Mouse (Mus musculus): ENCODE measurements at regions not wholly inside any gene's neighbourhood (a gene's known extent, or its start where the extent isn't known, plus 50 kb on each side); places are given as distances from the start of the nearest gene placed in this dataset.

DNA sequence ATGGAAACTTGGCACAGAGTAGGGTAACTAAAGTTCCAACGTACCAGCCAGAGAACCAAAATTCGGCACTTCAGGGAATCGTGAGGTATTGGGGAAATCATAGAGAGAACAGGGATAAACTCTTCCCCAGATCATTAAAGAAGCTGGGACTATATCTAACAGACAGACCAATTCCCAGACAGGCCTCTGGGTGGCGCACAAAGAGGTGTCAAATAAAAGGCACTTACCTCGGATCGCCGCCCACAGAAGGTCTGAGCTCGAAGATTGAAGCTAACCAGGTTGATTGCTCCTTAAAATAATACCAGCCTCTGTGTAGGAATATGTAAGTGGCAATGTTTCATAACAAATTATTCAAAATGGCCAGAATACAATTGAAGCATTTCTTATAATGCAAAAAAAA is 151.2 kb downstream of the CK137956 start:
- Histone ChIP-seq H3K27me3 (no peaks in the 10 kb centered on the region), H3K4me1 (no peaks in the 10 kb centered on the region), H3K4me2 (replicated peaks) (no peak overlapping the region), H3K9ac (no peak overlapping the region), H3K9me3 (no peaks in the 10 kb centered on the region), H3K36me3 (no peaks in the 10 kb centered on the region), H3K27ac (no peak overlapping the region), H3K4me3 (no peak overlapping the region)
- 75% methylated on average over 8 of the region's 8 CpGs for WGBS
- ATAC-seq (ENCODE audit: insufficient number of reproducible peaks, insufficient read depth, low FRiP score, low TSS enrichment) = no peak

DNA sequence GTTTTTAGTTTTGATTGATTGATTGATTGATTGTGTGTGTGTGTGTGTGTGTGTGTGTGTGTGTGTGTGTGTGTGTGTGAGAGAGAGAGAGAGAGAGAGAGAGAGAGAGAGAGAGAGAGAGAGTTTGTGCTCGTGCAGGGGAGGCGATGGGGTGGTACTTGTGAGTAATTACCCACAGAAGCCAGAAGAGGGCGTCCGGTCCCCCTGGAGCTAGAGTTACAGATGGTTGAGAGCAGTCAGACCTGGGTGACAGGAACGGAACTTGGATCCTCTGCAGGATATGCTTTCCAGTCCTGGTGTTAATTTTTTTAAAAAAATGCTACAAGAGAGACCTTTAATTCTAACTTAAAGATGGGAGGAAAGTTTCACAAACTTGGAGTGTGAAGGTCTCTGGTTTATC is 151.7 kb downstream of the CK137956 start:
- no peak overlapping the region for H3K4me3 ChIP-seq
- H3K4me2 ChIP-seq (replicated peaks) = no peak overlapping the region
- no peak overlapping the region for H3K9ac ChIP-seq
- H3K9me3 ChIP-seq = no peaks in the 10 kb centered on the region
- H3K27me3 ChIP-seq = no peaks in the 10 kb centered on the region
- H3K4me1 ChIP-seq = no peaks in the 10 kb centered on the region
- 73% methylated on average over 5 of the region's 5 CpGs for WGBS
- no peak for ATAC-seq (ENCODE audit: insufficient number of reproducible peaks, insufficient read depth, low FRiP score, low TSS enrichment)
- H3K36me3 ChIP-seq = no peaks in the 10 kb centered on the region
- no peak overlapping the region for H3K27ac ChIP-seq

- no peaks in the 10 kb centered on the region for H3K36me3 ChIP-seq
- H3K4me3 ChIP-seq = no peak overlapping the region
- 91% methylated on average over 6 of the region's 6 CpGs for WGBS
- no peaks in the 10 kb centered on the region for H3K9me3 ChIP-seq
- H3K27me3 ChIP-seq = no peaks in the 10 kb centered on the region
- no peaks in the 10 kb centered on the region for H3K4me1 ChIP-seq
- H3K9ac ChIP-seq = no peak overlapping the region
- ATAC-seq (ENCODE audit: insufficient number of reproducible peaks, insufficient read depth, low FRiP score, low TSS enrichment) = no peak
- H3K4me2 ChIP-seq (replicated peaks) = no peak overlapping the region
- no peak overlapping the region for H3K27ac ChIP-seq
These were observed 156.1 kb downstream of the CK137956 start for GRCm38 (mm10) chr4:127814631-127815030.

DNA sequence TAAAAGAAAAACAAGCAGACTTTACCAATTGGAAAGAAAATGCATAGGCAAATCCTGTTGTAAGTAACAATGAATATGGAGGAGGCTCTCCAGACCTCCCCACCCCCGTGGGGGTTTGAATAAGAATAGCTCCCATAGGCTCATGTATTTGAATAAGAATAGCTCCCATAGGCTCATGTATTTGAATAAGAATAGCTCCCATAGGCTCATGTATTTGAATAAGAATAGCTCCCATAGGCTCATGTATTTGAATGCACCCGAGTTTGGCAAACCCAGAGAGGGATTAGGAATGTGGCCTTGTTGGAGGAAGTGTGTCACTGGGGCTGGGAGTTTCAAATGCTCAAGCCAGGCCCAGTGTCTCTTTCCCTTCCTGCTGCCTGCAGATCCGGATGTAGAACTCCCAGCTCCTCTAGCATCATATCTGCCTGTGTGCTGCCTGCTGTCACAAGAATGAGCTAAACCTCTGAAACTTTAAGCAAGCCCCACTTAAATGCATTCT is 158.7 kb downstream of the CK137956 start:
- WGBS = 83% methylated on average over 3 of the region's 3 CpGs
- Histone ChIP-seq H3K9ac (no peak overlapping the region), H3K4me3 (no peak overlapping the region), H3K36me3 (no peaks in the 10 kb centered on the region), H3K9me3 (no peaks in the 10 kb centered on the region), H3K4me2 (replicated peaks) (no peak overlapping the region), H3K27me3 (no peaks in the 10 kb centered on the region), H3K4me1 (no peaks in the 10 kb centered on the region), H3K27ac (no peak overlapping the region)
- no peak for ATAC-seq (ENCODE audit: insufficient number of reproducible peaks, insufficient read depth, low FRiP score, low TSS enrichment)

DNA sequence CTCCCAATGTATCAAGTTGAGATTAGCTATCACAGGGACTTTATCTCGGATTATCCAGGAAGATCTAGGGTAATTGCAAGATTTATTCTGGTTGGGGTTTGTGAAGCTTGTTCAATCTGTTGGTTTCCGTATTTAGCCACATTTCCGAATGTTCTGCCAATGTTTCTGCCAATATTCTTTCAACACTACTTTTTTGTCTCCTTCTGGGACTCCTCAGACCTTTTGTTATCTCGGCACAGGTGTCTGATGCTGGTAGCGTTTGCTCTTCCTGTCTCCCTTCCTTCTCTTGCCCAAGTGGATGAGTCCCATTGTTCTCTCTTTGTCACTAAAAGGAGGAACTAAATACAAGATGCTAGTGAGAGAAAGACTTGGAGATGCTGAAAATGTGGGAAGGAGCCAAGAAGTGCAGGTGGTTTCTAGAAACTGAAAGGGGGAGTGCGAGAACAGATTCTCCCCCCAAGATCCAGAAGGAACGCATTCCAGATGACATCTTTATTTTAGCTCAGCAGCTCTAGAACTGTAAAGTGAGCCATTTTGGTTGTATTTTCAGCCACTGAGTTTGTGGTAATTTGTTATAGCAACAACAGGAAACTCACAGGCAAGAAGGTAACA is 159.7 kb downstream of the CK137956 start:
- Histone ChIP-seq H3K27me3 (no peaks in the 10 kb centered on the region), H3K4me3 (no peak overlapping the region), H3K9ac (no peak overlapping the region), H3K4me2 (replicated peaks) (no peak overlapping the region), H3K36me3 (no peaks in the 10 kb centered on the region), H3K4me1 (no peaks in the 10 kb centered on the region), H3K9me3 (no peaks in the 10 kb centered on the region), H3K27ac (no peak overlapping the region)
- WGBS = 88% methylated on average over 7 of the region's 7 CpGs
- no peak for ATAC-seq (ENCODE audit: insufficient number of reproducible peaks, insufficient read depth, low FRiP score, low TSS enrichment)

GRCm38 (mm10) chr4:127809006-127809405 is 161.7 kb downstream of the CK137956 start:
- no peak for ATAC-seq (ENCODE audit: insufficient number of reproducible peaks, insufficient read depth, low FRiP score, low TSS enrichment)
- H3K4me1 ChIP-seq = no peaks in the 10 kb centered on the region
- no peaks in the 10 kb centered on the region for H3K27me3 ChIP-seq
- no peak overlapping the region for H3K27ac ChIP-seq
- H3K4me2 ChIP-seq (replicated peaks) = no peak overlapping the region
- H3K4me3 ChIP-seq = no peak overlapping the region
- H3K9me3 ChIP-seq = no peaks in the 10 kb centered on the region
- 69% methylated on average over 6 of the region's 6 CpGs for WGBS
- no peak overlapping the region for H3K9ac ChIP-seq
- no peaks in the 10 kb centered on the region for H3K36me3 ChIP-seq

- Histone ChIP-seq H3K27me3 (no peaks in the 10 kb centered on the region), H3K4me3 (no peak overlapping the region), H3K36me3 (no peaks in the 10 kb centered on the region), H3K4me1 (no peaks in the 10 kb centered on the region), H3K4me2 (replicated peaks) (no peak overlapping the region), H3K27ac (no peak overlapping the region), H3K9me3 (no peaks in the 10 kb centered on the region), H3K9ac (no peak overlapping the region)
- WGBS = 85% methylated on average over 12 of the region's 12 CpGs
- no peak for ATAC-seq (ENCODE audit: insufficient number of reproducible peaks, insufficient read depth, low FRiP score, low TSS enrichment)
These were observed 181.5 kb downstream of the CK137956 start for GRCm38 (mm10) chr4:127789206-127789605.

- Histone ChIP-seq H3K36me3 (no peaks in the 10 kb centered on the region), H3K9ac (no peak overlapping the region), H3K9me3 (no peaks in the 10 kb centered on the region), H3K27me3 (no peaks in the 10 kb centered on the region), H3K27ac (no peak overlapping the region), H3K4me3 (no peak overlapping the region), H3K4me1 (no peaks in the 10 kb centered on the region), H3K4me2 (replicated peaks) (no peak overlapping the region)
- no peak for ATAC-seq (ENCODE audit: insufficient number of reproducible peaks, insufficient read depth, low FRiP score, low TSS enrichment)
- WGBS = 84% methylated on average over 3 of the region's 3 CpGs
These were observed 185.0 kb downstream of the CK137956 start for GRCm38 (mm10) chr4:127785786-127786185.

GRCm38 (mm10) chr4:127771966-127772500 is 198.7 kb downstream of the CK137956 start:
- no peak for ATAC-seq (ENCODE audit: insufficient number of reproducible peaks, insufficient read depth, low FRiP score, low TSS enrichment)
- H3K4me2 ChIP-seq (replicated peaks) = no peak overlapping the region
- H3K36me3 ChIP-seq = no peaks in the 10 kb centered on the region
- WGBS = 47% methylated on average over 5 of the region's 5 CpGs
- no peaks in the 10 kb centered on the region for H3K4me1 ChIP-seq
- H3K9ac ChIP-seq = no peak overlapping the region
- no peak overlapping the region for H3K4me3 ChIP-seq
- H3K27ac ChIP-seq = no peak overlapping the region
- no peaks in the 10 kb centered on the region for H3K9me3 ChIP-seq
- H3K27me3 ChIP-seq = no peaks in the 10 kb centered on the region

DNA sequence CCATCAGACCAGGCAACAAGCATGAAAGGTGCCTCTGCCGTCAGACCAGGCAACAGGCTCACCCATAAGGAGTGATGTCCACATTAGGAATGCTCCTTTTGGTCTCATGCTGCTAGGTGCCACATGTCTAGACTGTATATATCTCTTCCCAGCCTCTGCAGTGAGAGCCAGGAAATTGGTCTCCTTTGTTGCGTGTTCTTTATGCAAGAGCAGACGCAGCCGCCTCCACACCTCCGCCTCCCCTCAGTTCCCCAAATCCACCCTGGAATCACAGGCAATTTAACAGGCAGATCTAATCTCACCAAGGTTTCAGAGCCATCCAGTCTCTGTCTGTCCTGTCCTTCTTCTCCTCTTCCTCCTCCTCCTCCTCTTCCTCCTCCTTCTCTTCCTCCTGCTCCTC is 207.0 kb downstream of the CK137956 start:
- no peak for ATAC-seq (ENCODE audit: insufficient number of reproducible peaks, insufficient read depth, low FRiP score, low TSS enrichment)
- no peak overlapping the region for H3K27ac ChIP-seq
- no peak overlapping the region for H3K4me3 ChIP-seq
- no peaks in the 10 kb centered on the region for H3K36me3 ChIP-seq
- no peak overlapping the region for H3K4me2 ChIP-seq (replicated peaks)
- no peak overlapping the region for H3K9ac ChIP-seq
- H3K9me3 ChIP-seq = no peaks in the 10 kb centered on the region
- 93% methylated on average over 5 of the region's 5 CpGs for WGBS
- no peaks in the 10 kb centered on the region for H3K27me3 ChIP-seq
- H3K4me1 ChIP-seq = no peaks in the 10 kb centered on the region

- no peaks in the 10 kb centered on the region for H3K9me3 ChIP-seq
- H3K27me3 ChIP-seq = no peaks in the 10 kb centered on the region
- no peak overlapping the region for H3K9ac ChIP-seq
- no peaks in the 10 kb centered on the region for H3K4me1 ChIP-seq
- no peak overlapping the region for H3K4me2 ChIP-seq (replicated peaks)
- no peak for ATAC-seq (ENCODE audit: insufficient number of reproducible peaks, insufficient read depth, low FRiP score, low TSS enrichment)
- 64% methylated on average over 9 of the region's 9 CpGs for WGBS
- H3K4me3 ChIP-seq = no peak overlapping the region
- H3K27ac ChIP-seq = no peak overlapping the region
- no peaks in the 10 kb centered on the region for H3K36me3 ChIP-seq
These were observed 211.8 kb downstream of the CK137956 start for GRCm38 (mm10) chr4:127758961-127759360.

GRCm38 (mm10) chr4:127756238-127756637 is 214.5 kb downstream of the CK137956 start:
- Histone ChIP-seq H3K27me3 (no peaks in the 10 kb centered on the region), H3K9me3 (no peaks in the 10 kb centered on the region), H3K4me2 (replicated peaks) (no peak overlapping the region), H3K27ac (no peak overlapping the region), H3K4me3 (no peak overlapping the region), H3K9ac (no peak overlapping the region), H3K36me3 (no peaks in the 10 kb centered on the region), H3K4me1 (no peaks in the 10 kb centered on the region)
- no peak for ATAC-seq (ENCODE audit: insufficient number of reproducible peaks, insufficient read depth, low FRiP score, low TSS enrichment)
- 89% methylated on average over 6 of the region's 6 CpGs for WGBS

Data from embryonic facial prominence, embryonic 12.5 days (tissue).